Mouse (Mus musculus): ENCODE results near the gene Usp28. TPM values are rescaled to one million over a fixed set of nuclear protein-coding genes. Genes with fewer than 3 reads are reported as not detected.

Gene Usp28
- 50.0 and 54.1 TPM in 2 replicates for polyA plus RNA-seq (2016; fragmentation: Nextera tagmentation; extraction: Ambion mirVana)

GRCm38 (mm10) chr9:48984845-48985707 is at the start of gene Usp28:
Usp28 (plus strand) TSS chr9:48985375.
- H3K36me3 ChIP-seq = no peaks in the 10 kb centered on the region
- H3K4me2 ChIP-seq (replicated peaks) = peak within 1 kb of the TSS; percentile 65
- under 1% methylated on average over 79 of the region's 94 CpGs for WGBS
- no peaks in the 10 kb centered on the region for H3K27me3 ChIP-seq
- H3K9ac ChIP-seq = peak within 1 kb of the TSS; percentile 80
- ATAC-seq (ENCODE audit: insufficient number of reproducible peaks, insufficient read depth, low FRiP score, low TSS enrichment) = peak; percentile 82
- no peaks in the 10 kb centered on the region for H3K9me3 ChIP-seq
- peak within 1 kb of the TSS; percentile 81 for H3K27ac ChIP-seq
- H3K4me1 ChIP-seq = peaks cover 25% of the 10 kb centered on the region
- peak within 1 kb of the TSS; percentile 78 for H3K4me3 ChIP-seq

GRCm38 (mm10) chr9:48942349-48942748 is 42.8 kb upstream of the Usp28 start:
- H3K9me3 ChIP-seq = no peaks in the 10 kb centered on the region
- no peaks in the 10 kb centered on the region for H3K4me1 ChIP-seq
- no peak for ATAC-seq (ENCODE audit: insufficient number of reproducible peaks, insufficient read depth, low FRiP score, low TSS enrichment)
- H3K27ac ChIP-seq = no peak overlapping the region
- H3K36me3 ChIP-seq = no peaks in the 10 kb centered on the region
- no peak overlapping the region for H3K4me3 ChIP-seq
- H3K4me2 ChIP-seq (replicated peaks) = no peak overlapping the region
- H3K27me3 ChIP-seq = no peaks in the 10 kb centered on the region
- H3K9ac ChIP-seq = no peak overlapping the region
- WGBS = 92% methylated on average over 1 of the region's 1 CpGs

- WGBS = 86% methylated on average over 4 of the region's 4 CpGs
- no peak for ATAC-seq (ENCODE audit: insufficient number of reproducible peaks, insufficient read depth, low FRiP score, low TSS enrichment)
Measured at GRCm38 (mm10) chr9:48947565-48947964, 37.6 kb upstream of the Usp28 start.

GRCm38 (mm10) chr9:48961314-48961713 is 23.9 kb upstream of the Usp28 start:
- H3K36me3 ChIP-seq = no peaks in the 10 kb centered on the region
- no peaks in the 10 kb centered on the region for H3K9me3 ChIP-seq
- no peak overlapping the region for H3K4me2 ChIP-seq (replicated peaks)
- WGBS = 38% methylated on average over 12 of the region's 12 CpGs
- H3K9ac ChIP-seq = no peak overlapping the region
- H3K4me1 ChIP-seq = 0 out of 2 replicates have a peak, but pooled peaks cover 5% of the 10 kb centered on the region
- H3K27ac ChIP-seq = no peak overlapping the region
- no peak for ATAC-seq (ENCODE audit: insufficient number of reproducible peaks, insufficient read depth, low FRiP score, low TSS enrichment)
- H3K27me3 ChIP-seq = no peaks in the 10 kb centered on the region
- H3K4me3 ChIP-seq = no peak overlapping the region

More at GRCm38 (mm10) chr9:48947565-48947964, 37.6 kb upstream of the Usp28 start:
- Histone ChIP-seq H3K36me3 (no peaks in the 10 kb centered on the region), H3K27me3 (no peaks in the 10 kb centered on the region), H3K4me1 (no peaks in the 10 kb centered on the region), H3K9ac (no peak overlapping the region), H3K27ac (no peak overlapping the region), H3K4me2 (replicated peaks) (no peak overlapping the region), H3K9me3 (no peaks in the 10 kb centered on the region), H3K4me3 (no peak overlapping the region)

- H3K4me2 ChIP-seq (replicated peaks) = no peak overlapping the region
- 58% methylated on average over 7 of the region's 7 CpGs for WGBS
Measured at GRCm38 (mm10) chr9:48962131-48962530, 23.0 kb upstream of the Usp28 start.

GRCm38 (mm10) chr9:48964587-48965040 is 20.6 kb upstream of the Usp28 start, which contains the start of gene Htr3b:
Htr3b (minus strand) TSS chr9:48964990.
- ATAC-seq (ENCODE audit: insufficient number of reproducible peaks, insufficient read depth, low FRiP score, low TSS enrichment) = no peak
- H3K36me3 ChIP-seq = no peaks in the 10 kb centered on the region
- no peak within 1 kb of the TSS for H3K27ac ChIP-seq
- H3K4me3 ChIP-seq = no peak within 1 kb of the TSS
- 52% methylated on average over 7 of the region's 7 CpGs for WGBS
- H3K9ac ChIP-seq = no peak within 1 kb of the TSS
- 0 out of 2 replicates have a peak, but pooled peaks cover 5% of the 10 kb centered on the region for H3K4me1 ChIP-seq
- H3K9me3 ChIP-seq = no peaks in the 10 kb centered on the region
- no peaks in the 10 kb centered on the region for H3K27me3 ChIP-seq
- no peak within 1 kb of the TSS for H3K4me2 ChIP-seq (replicated peaks)

More at GRCm38 (mm10) chr9:48962131-48962530, 23.0 kb upstream of the Usp28 start:
- no peak for ATAC-seq (ENCODE audit: insufficient number of reproducible peaks, insufficient read depth, low FRiP score, low TSS enrichment)
- Histone ChIP-seq H3K36me3 (no peaks in the 10 kb centered on the region), H3K27me3 (no peaks in the 10 kb centered on the region), H3K4me3 (no peak overlapping the region), H3K9me3 (no peaks in the 10 kb centered on the region), H3K27ac (no peak overlapping the region), H3K4me1 (0 out of 2 replicates have a peak, but pooled peaks cover 5% of the 10 kb centered on the region), H3K9ac (no peak overlapping the region)

- Histone ChIP-seq H3K9me3 (no peaks in the 10 kb centered on the region), H3K4me1 (no peaks in the 10 kb centered on the region), H3K36me3 (no peaks in the 10 kb centered on the region), H3K4me3 (no peak overlapping the region), H3K9ac (no peak overlapping the region), H3K4me2 (replicated peaks) (no peak overlapping the region), H3K27ac (no peak overlapping the region), H3K27me3 (no peaks in the 10 kb centered on the region)
- ATAC-seq (ENCODE audit: insufficient number of reproducible peaks, insufficient read depth, low FRiP score, low TSS enrichment) = no peak
- WGBS = 28% methylated on average over 3 of the region's 3 CpGs
Measured at GRCm38 (mm10) chr9:48972494-48972893, 12.7 kb upstream of the Usp28 start.

- no peak overlapping the region for H3K9ac ChIP-seq
- no peaks in the 10 kb centered on the region for H3K9me3 ChIP-seq
- no peaks in the 10 kb centered on the region for H3K27me3 ChIP-seq
- H3K4me2 ChIP-seq (replicated peaks) = no peak overlapping the region
- no peak overlapping the region for H3K4me3 ChIP-seq
- H3K4me1 ChIP-seq = no peaks in the 10 kb centered on the region
- no peak for ATAC-seq (ENCODE audit: insufficient number of reproducible peaks, insufficient read depth, low FRiP score, low TSS enrichment)
- no peaks in the 10 kb centered on the region for H3K36me3 ChIP-seq
- 79% methylated on average over 6 of the region's 6 CpGs for WGBS
- no peak overlapping the region for H3K27ac ChIP-seq
Measured at GRCm38 (mm10) chr9:48976661-48977355, 8.4 kb upstream of the Usp28 start.

GRCm38 (mm10) chr9:48980371-48980770 is 4.8 kb upstream of the Usp28 start:
- Histone ChIP-seq H3K9ac (no peak overlapping the region), H3K4me1 (peaks cover 5% of the 10 kb centered on the region; the same call in 1 of the 2 replicates)
- 85% methylated on average over 5 of the region's 5 CpGs for WGBS

GRCm38 (mm10) chr9:48980781-48981180 is 4.4 kb upstream of the Usp28 start:
- Histone ChIP-seq H3K9ac (no peak overlapping the region), H3K27me3 (no peaks in the 10 kb centered on the region), H3K4me1 (peaks cover 5% of the 10 kb centered on the region; the same call in 1 of the 2 replicates), H3K4me2 (replicated peaks) (no peak overlapping the region), H3K9me3 (no peaks in the 10 kb centered on the region), H3K27ac (no peak overlapping the region), H3K36me3 (no peaks in the 10 kb centered on the region), H3K4me3 (no peak overlapping the region)
- ATAC-seq (ENCODE audit: insufficient number of reproducible peaks, insufficient read depth, low FRiP score, low TSS enrichment) = no peak
- WGBS = 80% methylated on average over 3 of the region's 3 CpGs

More at GRCm38 (mm10) chr9:48980371-48980770, 4.8 kb upstream of the Usp28 start:
- Histone ChIP-seq H3K27ac (no peak overlapping the region), H3K36me3 (no peaks in the 10 kb centered on the region), H3K4me3 (no peak overlapping the region), H3K9me3 (no peaks in the 10 kb centered on the region), H3K27me3 (no peaks in the 10 kb centered on the region), H3K4me2 (replicated peaks) (no peak overlapping the region)
- ATAC-seq (ENCODE audit: insufficient number of reproducible peaks, insufficient read depth, low FRiP score, low TSS enrichment) = no peak

- no peak overlapping the region for H3K27ac ChIP-seq
- no peak overlapping the region for H3K4me3 ChIP-seq
- H3K9ac ChIP-seq = no peak overlapping the region
- H3K9me3 ChIP-seq = no peaks in the 10 kb centered on the region
- ATAC-seq (ENCODE audit: insufficient number of reproducible peaks, insufficient read depth, low FRiP score, low TSS enrichment) = no peak
- H3K36me3 ChIP-seq = no peaks in the 10 kb centered on the region
- H3K4me1 ChIP-seq = peaks cover 7% of the 10 kb centered on the region; the same call in 1 of the 2 replicates
- no peak overlapping the region for H3K4me2 ChIP-seq (replicated peaks)
- H3K27me3 ChIP-seq = no peaks in the 10 kb centered on the region
Measured at GRCm38 (mm10) chr9:48981827-48982226, 3.3 kb upstream of the Usp28 start.

Measured in embryonic facial prominence, embryonic 12.5 days (tissue).